Mouse (Mus musculus) midbrain, embryonic 13.5 days (tissue): ENCODE results near the gene Eif4g3. TPM values are rescaled to one million over a fixed set of nuclear protein-coding genes. Genes with fewer than 3 reads are reported as not detected.

ENCODE experiments used
- ATAC-seq: fragments of 200-750 bp; cut with Nextera tagmentation; 2 replicates; pipeline ENCODE4 v1.8.0; 2017; ENCODE audit warnings: mild to moderate bottlenecking, moderate TSS enrichment, moderate library complexity
- H3K27ac ChIP-seq: fragments of 300-500 bp; sonication (generic); 2 replicates; pipeline ENCODE4 v1.5.1; 2015; ENCODE audit warnings: inconsistent platforms, mild to moderate bottlenecking, moderate library complexity
- H3K27me3 ChIP-seq: fragments of 300-500 bp; sonication (generic); 2 replicates; pipeline ENCODE4 v1.6.1; 2015; ENCODE audit warnings: mild to moderate bottlenecking, inconsistent platforms
- H3K36me3 ChIP-seq: fragments of 300-500 bp; sonication (generic); 2 replicates; pipeline ENCODE4 v1.6.1; 2015; ENCODE audit warnings: mild to moderate bottlenecking, inconsistent platforms
- H3K4me1 ChIP-seq: fragments of 300-500 bp; sonication (generic); replicated peaks from 2 replicates; pipeline ENCODE4 v1.6.1; 2015; ENCODE audit warnings: inconsistent platforms
- H3K4me2 ChIP-seq: fragments of 300-500 bp; sonication (generic); replicated peaks from 2 replicates; pipeline ENCODE4 v1.6.1; 2015; ENCODE audit warnings: moderate library complexity, mild to moderate bottlenecking, inconsistent platforms
- H3K4me3 ChIP-seq: fragments of 300-500 bp; sonication (generic); replicated peaks from 2 replicates; pipeline ENCODE4 v1.5.1; 2015; ENCODE audit warnings: mild to moderate bottlenecking, inconsistent platforms
- H3K9ac ChIP-seq: fragments of 300-500 bp; sonication (generic); replicated peaks from 2 replicates; pipeline ENCODE4 v1.6.1; 2015; ENCODE audit warnings: mild to moderate bottlenecking, inconsistent platforms
- H3K9me3 ChIP-seq: fragments of 300-500 bp; sonication (generic); 2 replicates; pipeline ENCODE4 v1.6.1; 2016; ENCODE audit warnings: mild to moderate bottlenecking, inconsistent platforms
- WGBS: fragments of 180-500 bp; shearing (Covaris S2); methylation state at CpG from one replicate; pipeline ENCODE4 v1.1.7; 2015; 5-methylcytosine and 5-hydroxymethylcytosine counted together
- polyA plus RNA-seq: library from polyadenylated mRNA; unstranded; fragments of >200 nt; fragmentation: Nextera tagmentation; extraction: Ambion mirVana; gene quantifications from 2 replicates; pipeline ENCODE4 v1.2.1, GENCODE M21; 2015

Eif4g3 gene
- polyA plus RNA-seq, 1 experiment from 2014 or later = 55.5 TPM

GRCm38 (mm10) chr4:138013723-138014479 is 21.1 kb downstream of the Eif4g3 start:
- Histone ChIP-seq H3K4me1 (peaks cover 16% of the 10 kb centered on the region), H3K9me3 (no peaks in the 10 kb centered on the region), H3K4me2 (no peak overlapping the region), H3K27ac (no peak overlapping the region), H3K4me3 (no peak overlapping the region), H3K9ac (no peak overlapping the region), H3K36me3 (peaks cover 74% of the 10 kb centered on the region), H3K27me3 (no peaks in the 10 kb centered on the region)
- no peak for ATAC-seq
- 94% methylated on average over 15 of the region's 15 CpGs for WGBS

GRCm38 (mm10) chr4:138015966-138016365 is 23.1 kb downstream of the Eif4g3 start:
- peaks cover 64% of the 10 kb centered on the region for H3K36me3 ChIP-seq
- 86% methylated on average over 4 of the region's 4 CpGs for WGBS
- no peak overlapping the region for H3K27ac ChIP-seq

GRCm38 (mm10) chr4:138017085-138017637 is 24.3 kb downstream of the Eif4g3 start:
- Histone ChIP-seq H3K27ac (peak overlapping the region; percentile 16), H3K4me2 (no peak overlapping the region), H3K4me3 (no peak overlapping the region), H3K4me1 (peaks cover 35% of the 10 kb centered on the region), H3K9me3 (no peaks in the 10 kb centered on the region), H3K36me3 (peaks cover 54% of the 10 kb centered on the region), H3K27me3 (no peaks in the 10 kb centered on the region), H3K9ac (no peak overlapping the region; the same call in 1 of the 2 replicates)
- 81% methylated on average over 11 of the region's 11 CpGs for WGBS
- ATAC-seq = no peak

More at GRCm38 (mm10) chr4:138015966-138016365, 23.1 kb downstream of the Eif4g3 start:
- no peak overlapping the region for H3K4me3 ChIP-seq
- H3K9me3 ChIP-seq = no peaks in the 10 kb centered on the region
- H3K9ac ChIP-seq = no peak overlapping the region
- H3K4me2 ChIP-seq = no peak overlapping the region
- peaks cover 29% of the 10 kb centered on the region for H3K4me1 ChIP-seq
- ATAC-seq = no peak
- H3K27me3 ChIP-seq = no peaks in the 10 kb centered on the region

GRCm38 (mm10) chr4:138018011-138018410 is 25.2 kb downstream of the Eif4g3 start:
- Histone ChIP-seq H3K9ac (no peak overlapping the region), H3K27me3 (no peaks in the 10 kb centered on the region), H3K4me1 (peaks cover 35% of the 10 kb centered on the region), H3K4me2 (no peak overlapping the region), H3K4me3 (no peak overlapping the region), H3K36me3 (peaks cover 46% of the 10 kb centered on the region), H3K9me3 (no peaks in the 10 kb centered on the region), H3K27ac (0 out of 2 replicates have a peak overlapping the region, but pooled peaks have one; percentile 16)
- ATAC-seq = no peak
- 55% methylated on average over 6 of the region's 6 CpGs for WGBS

GRCm38 (mm10) chr4:138020231-138020630 is 27.4 kb downstream of the Eif4g3 start:
- Histone ChIP-seq H3K27me3 (no peaks in the 10 kb centered on the region), H3K27ac (no peak overlapping the region), H3K36me3 (peaks cover 29% of the 10 kb centered on the region), H3K4me1 (peaks cover 38% of the 10 kb centered on the region), H3K4me3 (no peak overlapping the region), H3K4me2 (no peak overlapping the region), H3K9me3 (no peaks in the 10 kb centered on the region), H3K9ac (no peak overlapping the region)
- no peak for ATAC-seq
- 84% methylated on average over 6 of the region's 6 CpGs for WGBS

- no peak for ATAC-seq
- Histone ChIP-seq H3K27me3 (no peaks in the 10 kb centered on the region), H3K4me2 (no peak overlapping the region), H3K36me3 (peaks cover 20% of the 10 kb centered on the region), H3K9me3 (no peaks in the 10 kb centered on the region), H3K27ac (peak overlapping the region; percentile 49), H3K4me3 (no peak overlapping the region), H3K9ac (no peak overlapping the region), H3K4me1 (peaks cover 35% of the 10 kb centered on the region)
- WGBS = 82% methylated on average over 6 of the region's 6 CpGs
Measured at GRCm38 (mm10) chr4:138021651-138022050, 28.8 kb downstream of the Eif4g3 start.

GRCm38 (mm10) chr4:138022761-138023160 is 29.9 kb downstream of the Eif4g3 start:
- no peak overlapping the region for H3K27ac ChIP-seq
- no peak for ATAC-seq
- H3K9ac ChIP-seq = no peak overlapping the region
- H3K9me3 ChIP-seq = no peaks in the 10 kb centered on the region
- H3K4me2 ChIP-seq = no peak overlapping the region
- H3K36me3 ChIP-seq = peaks cover 16% of the 10 kb centered on the region; the same call in 1 of the 2 replicates
- WGBS = 93% methylated on average over 2 of the region's 2 CpGs
- peaks cover 25% of the 10 kb centered on the region for H3K4me1 ChIP-seq
- H3K4me3 ChIP-seq = no peak overlapping the region
- no peaks in the 10 kb centered on the region for H3K27me3 ChIP-seq

- Histone ChIP-seq H3K9me3 (no peaks in the 10 kb centered on the region), H3K4me2 (no peak overlapping the region), H3K4me3 (no peak overlapping the region), H3K36me3 (peaks cover 17% of the 10 kb centered on the region), H3K9ac (no peak overlapping the region), H3K4me1 (peaks cover 22% of the 10 kb centered on the region), H3K27me3 (no peaks in the 10 kb centered on the region), H3K27ac (no peak overlapping the region)
- ATAC-seq = no peak
- 93% methylated on average over 9 of the region's 9 CpGs for WGBS
Measured at GRCm38 (mm10) chr4:138023403-138024100, 30.7 kb downstream of the Eif4g3 start.

GRCm38 (mm10) chr4:138029168-138029567 is 36.3 kb downstream of the Eif4g3 start:
- WGBS = 90% methylated on average over 6 of the region's 6 CpGs
- H3K9me3 ChIP-seq = no peaks in the 10 kb centered on the region
- no peaks in the 10 kb centered on the region for H3K4me1 ChIP-seq
- ATAC-seq = no peak
- H3K9ac ChIP-seq = no peak overlapping the region
- no peaks in the 10 kb centered on the region for H3K27me3 ChIP-seq
- no peak overlapping the region for H3K4me2 ChIP-seq
- H3K36me3 ChIP-seq = peaks cover 54% of the 10 kb centered on the region
- no peak overlapping the region for H3K4me3 ChIP-seq
- no peak overlapping the region for H3K27ac ChIP-seq

GRCm38 (mm10) chr4:138031828-138032227 is 39.0 kb downstream of the Eif4g3 start:
- no peak overlapping the region for H3K4me2 ChIP-seq
- H3K36me3 ChIP-seq = peaks cover 49% of the 10 kb centered on the region
- H3K9ac ChIP-seq = no peak overlapping the region
- H3K4me1 ChIP-seq = peaks cover 16% of the 10 kb centered on the region
- no peaks in the 10 kb centered on the region for H3K27me3 ChIP-seq
- H3K9me3 ChIP-seq = no peaks in the 10 kb centered on the region
- ATAC-seq = no peak
- no peak overlapping the region for H3K4me3 ChIP-seq
- H3K27ac ChIP-seq = no peak overlapping the region
- WGBS = 96% methylated on average over 10 of the region's 10 CpGs

- Histone ChIP-seq H3K4me1 (peaks cover 28% of the 10 kb centered on the region), H3K9me3 (no peaks in the 10 kb centered on the region), H3K27me3 (no peaks in the 10 kb centered on the region), H3K27ac (no peak overlapping the region), H3K36me3 (peaks cover 37% of the 10 kb centered on the region), H3K9ac (no peak overlapping the region), H3K4me2 (no peak overlapping the region), H3K4me3 (no peak overlapping the region)
- ATAC-seq = no peak
- 89% methylated on average over 4 of the region's 4 CpGs for WGBS
Measured at GRCm38 (mm10) chr4:138033871-138034270, 41.0 kb downstream of the Eif4g3 start.

- H3K4me2 ChIP-seq = no peak overlapping the region
- WGBS = 90% methylated on average over 9 of the region's 9 CpGs
- peaks cover 32% of the 10 kb centered on the region for H3K4me1 ChIP-seq
- no peak overlapping the region for H3K4me3 ChIP-seq
- no peak overlapping the region for H3K27ac ChIP-seq
- peaks cover 39% of the 10 kb centered on the region for H3K36me3 ChIP-seq
- no peak for ATAC-seq
- no peak overlapping the region for H3K9ac ChIP-seq
- H3K27me3 ChIP-seq = no peaks in the 10 kb centered on the region
- H3K9me3 ChIP-seq = no peaks in the 10 kb centered on the region
Measured at GRCm38 (mm10) chr4:138035435-138036120, 42.8 kb downstream of the Eif4g3 start.
